Mouse (Mus musculus) subcutaneous adipose tissue, adult 2 months (tissue): ENCODE measurements around the gene Cnmd. TPM values are rescaled to one million over a fixed set of nuclear protein-coding genes. Genes with fewer than 3 reads are reported as not detected.

ENCODE experiments used
- polyA plus RNA-seq: library from polyadenylated mRNA; depleted of rRNA; stranded (reverse); fragments of >200 nt; gene quantifications from 2 replicates; pipeline ENCODE4 v1.2.3, GENCODE M21; 2012; ENCODE audit warnings: low replicate concordance; rRNA removed

Cnmd gene
- polyA plus RNA-seq = 0.50 and 1.9 TPM in 2 replicates

GRCm38 (mm10) chr14:79662001-79662400 lies at the start of gene Cnmd:
Cnmd (minus strand) TSS chr14:79662170.

Other genes with a start within 250 kb of the Cnmd start
- gene Kbtbd7, start 235.7 kb downstream of the Cnmd start, polyA plus RNA-seq = 3.0 and 6.3 TPM in 2 replicates
- gene Kbtbd6, start 210.3 kb downstream of the Cnmd start, polyA plus RNA-seq = 0.26 and 0.67 TPM in 2 replicates
- 13.7 and 18.8 TPM in 2 replicates for gene Elf1, start 181.0 kb downstream of the Cnmd start, polyA plus RNA-seq
- gene Wbp4, start 180.7 kb downstream of the Cnmd start, polyA plus RNA-seq = 4.4 and 5.8 TPM in 2 replicates
- gene Sugt1, start 74.5 kb downstream of the Cnmd start, polyA plus RNA-seq = 10.0 and 10.6 TPM in 2 replicates
- 0.05 and 0.06 TPM in 2 replicates for gene Pcdh8, start 109.1 kb upstream of the Cnmd start, polyA plus RNA-seq